Mouse (Mus musculus) brain, embryonic 14.5 days (tissue): Measurements from ENCODE around the gene Thsd4.

ENCODE experiments used
- CTCF ChIP-seq: fragments of 200-500 bp; IDR thresholded peaks from 2 replicates; pipeline ENCODE4 v1.5.1; 2012; ENCODE audit warnings: inconsistent platforms, mild to moderate bottlenecking, moderate library complexity, borderline replicate concordance; ENCODE audit not compliant: insufficient read depth, insufficient read length; ENCODE audit errors: extremely low read depth
- POLR2A ChIP-seq: fragments of 200-500 bp; IDR thresholded peaks from 2 replicates; pipeline ENCODE4 v1.6.1; 2012; ENCODE audit warnings: mild to moderate bottlenecking, inconsistent platforms, borderline replicate concordance; ENCODE audit not compliant: poor library complexity, insufficient read depth, insufficient read length, severe bottlenecking; ENCODE audit errors: extremely low read depth

GRCm38 (mm10) chr9:60106106-60106505 lies 415.7 kb downstream of the Thsd4 start:
- TF ChIP-seq CTCF (no peak), POLR2A (no peak)
